Mouse (Mus musculus): ENCODE data around the gene Pcsk2. TPM values are rescaled to one million over a fixed set of nuclear protein-coding genes. Genes with fewer than 3 reads are reported as not detected.

Pcsk2 gene
- polyA plus RNA-seq, 1 experiment from 2014 or later = 11.4 TPM

DNA sequence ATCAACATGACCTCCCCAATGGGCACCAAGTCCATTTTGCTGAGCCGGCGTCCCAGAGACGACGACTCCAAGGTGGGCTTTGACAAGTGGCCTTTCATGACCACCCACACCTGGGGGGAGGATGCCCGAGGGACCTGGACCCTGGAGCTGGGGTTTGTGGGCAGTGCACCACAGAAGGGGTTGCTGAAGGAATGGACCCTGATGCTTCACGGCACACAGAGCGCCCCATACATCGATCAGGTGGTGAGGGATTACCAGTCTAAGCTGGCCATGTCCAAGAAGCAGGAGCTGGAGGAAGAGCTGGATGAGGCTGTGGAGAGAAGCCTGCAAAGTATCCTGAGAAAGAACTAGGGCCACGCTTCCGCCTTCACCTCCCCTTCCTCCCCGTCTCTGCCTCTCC, 267.5 kb downstream of the Pcsk2 start:
- no peaks in the 10 kb centered on the region for H3K27me3 ChIP-seq (replicated peaks; ENCODE audit: control insufficient read depth, insufficient read depth, low read length)
- H3K4me3 ChIP-seq (ENCODE audit: low read depth, low read length) = no peak overlapping the region
- no peaks in the 10 kb centered on the region for H3K9me3 ChIP-seq (replicated peaks; ENCODE audit: control insufficient read depth, low read length)
- no peak overlapping the region for H3K4me2 ChIP-seq (ENCODE audit: low read length)
- DNase-seq (ENCODE audit: low spot score) = no peak
- no peak overlapping the region for H3K9ac ChIP-seq (ENCODE audit: low read length)
- 92% methylated on average over 11 of the region's 11 CpGs for WGBS
- H3K4me1 ChIP-seq (ENCODE audit: control insufficient read depth, insufficient read depth, low read length) = no peaks in the 10 kb centered on the region
- no peak overlapping the region for H3K27ac ChIP-seq (ENCODE audit: low read depth, low read length)
- no peaks in the 10 kb centered on the region for H3K36me3 ChIP-seq (ENCODE audit: control insufficient read depth, insufficient read depth, low read length)
- no peak for ATAC-seq

DNA sequence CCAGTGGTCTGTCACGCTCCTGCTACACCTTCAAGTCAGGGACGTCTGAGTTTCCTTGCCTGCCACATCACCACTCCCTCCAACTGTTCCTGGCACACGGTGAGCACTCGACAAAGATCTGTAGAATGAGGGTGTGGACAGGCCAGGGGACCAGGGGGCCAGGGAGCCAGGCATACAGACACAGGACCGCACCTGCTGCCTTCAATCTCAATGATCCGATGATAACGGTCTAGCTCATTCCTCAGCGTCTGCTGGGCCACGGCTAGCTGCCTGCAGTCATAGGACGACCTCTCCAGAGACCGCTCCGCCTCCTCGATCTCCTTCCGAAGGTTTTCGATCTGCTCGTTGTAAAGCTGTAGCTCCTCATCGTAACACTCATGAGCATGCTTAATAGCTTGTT, 285.7 kb downstream of the Pcsk2 start:
- Histone ChIP-seq H3K4me1 (ENCODE audit: control insufficient read depth, insufficient read depth, low read length) (no peaks in the 10 kb centered on the region), H3K36me3 (ENCODE audit: control insufficient read depth, insufficient read depth, low read length) (no peaks in the 10 kb centered on the region), H3K9ac (ENCODE audit: low read length) (no peak overlapping the region), H3K9me3 (replicated peaks; ENCODE audit: control insufficient read depth, low read length) (no peaks in the 10 kb centered on the region), H3K4me2 (ENCODE audit: low read length) (no peak overlapping the region), H3K27me3 (replicated peaks; ENCODE audit: control insufficient read depth, insufficient read depth, low read length) (no peaks in the 10 kb centered on the region), H3K27ac (ENCODE audit: low read depth, low read length) (no peak overlapping the region), H3K4me3 (ENCODE audit: low read depth, low read length) (no peak overlapping the region)
- 80% methylated on average over 17 of the region's 17 CpGs for WGBS
- no peak for ATAC-seq
- no peak for DNase-seq (ENCODE audit: low spot score)

DNA sequence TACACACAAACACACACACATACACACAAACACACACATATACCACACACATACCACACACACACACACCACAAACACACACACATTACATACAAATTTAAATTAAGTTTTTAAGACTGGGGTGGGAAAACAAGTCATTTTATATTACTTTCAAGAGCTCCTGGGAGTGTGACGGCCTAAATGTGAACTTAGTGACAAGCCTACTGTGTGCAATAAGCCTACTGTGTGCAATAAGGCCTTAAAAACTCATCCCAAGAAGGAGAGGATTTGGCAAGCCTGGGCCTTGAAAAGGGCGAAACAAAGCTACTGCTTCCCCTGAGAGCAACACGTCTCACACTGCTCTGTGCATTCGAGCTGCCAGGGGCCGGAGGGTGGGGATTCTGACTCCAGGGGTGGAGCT, 286.8 kb downstream of the Pcsk2 start:
- H3K4me2 ChIP-seq (ENCODE audit: low read length) = no peak overlapping the region
- H3K4me1 ChIP-seq (ENCODE audit: control insufficient read depth, insufficient read depth, low read length) = no peaks in the 10 kb centered on the region
- no peak for ATAC-seq
- 79% methylated on average over 5 of the region's 5 CpGs for WGBS
- no peak for DNase-seq (ENCODE audit: low spot score)
- H3K27me3 ChIP-seq (replicated peaks; ENCODE audit: control insufficient read depth, insufficient read depth, low read length) = no peaks in the 10 kb centered on the region
- H3K9ac ChIP-seq (ENCODE audit: low read length) = no peak overlapping the region
- H3K36me3 ChIP-seq (ENCODE audit: control insufficient read depth, insufficient read depth, low read length) = no peaks in the 10 kb centered on the region
- H3K27ac ChIP-seq (ENCODE audit: low read depth, low read length) = no peak overlapping the region
- H3K4me3 ChIP-seq (ENCODE audit: low read depth, low read length) = no peak overlapping the region
- no peaks in the 10 kb centered on the region for H3K9me3 ChIP-seq (replicated peaks; ENCODE audit: control insufficient read depth, low read length)

DNA sequence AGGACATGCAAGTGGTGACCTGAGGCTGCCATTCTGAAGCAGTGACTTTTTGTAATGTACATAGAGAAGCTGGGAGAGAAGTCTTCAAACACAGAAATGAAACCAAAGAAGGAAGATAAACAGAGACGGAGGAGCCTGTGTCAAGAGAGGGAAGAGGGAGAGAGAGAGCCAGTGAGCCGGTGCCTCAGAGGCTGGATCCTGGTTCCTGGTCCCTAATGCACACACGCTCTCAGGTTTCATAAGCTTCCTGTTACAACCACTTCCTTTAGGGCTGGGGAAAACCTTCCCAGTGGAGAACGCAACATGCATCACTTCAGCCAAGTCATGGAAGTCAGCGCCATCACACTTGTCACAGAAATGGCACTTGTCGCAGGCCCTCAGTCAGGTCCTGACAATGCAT, 288.1 kb downstream of the Pcsk2 start:
- H3K27me3 ChIP-seq (replicated peaks; ENCODE audit: control insufficient read depth, insufficient read depth, low read length) = no peaks in the 10 kb centered on the region
- H3K4me2 ChIP-seq (ENCODE audit: low read length) = no peak overlapping the region
- H3K9ac ChIP-seq (ENCODE audit: low read length) = no peak overlapping the region
- no peak overlapping the region for H3K4me3 ChIP-seq (ENCODE audit: low read depth, low read length)
- H3K4me1 ChIP-seq (ENCODE audit: control insufficient read depth, insufficient read depth, low read length) = no peaks in the 10 kb centered on the region
- 89% methylated on average over 6 of the region's 6 CpGs for WGBS
- H3K27ac ChIP-seq (ENCODE audit: low read depth, low read length) = no peak overlapping the region
- no peak for DNase-seq (ENCODE audit: low spot score)
- no peak for ATAC-seq
- no peaks in the 10 kb centered on the region for H3K36me3 ChIP-seq (ENCODE audit: control insufficient read depth, insufficient read depth, low read length)
- no peaks in the 10 kb centered on the region for H3K9me3 ChIP-seq (replicated peaks; ENCODE audit: control insufficient read depth, low read length)

DNA sequence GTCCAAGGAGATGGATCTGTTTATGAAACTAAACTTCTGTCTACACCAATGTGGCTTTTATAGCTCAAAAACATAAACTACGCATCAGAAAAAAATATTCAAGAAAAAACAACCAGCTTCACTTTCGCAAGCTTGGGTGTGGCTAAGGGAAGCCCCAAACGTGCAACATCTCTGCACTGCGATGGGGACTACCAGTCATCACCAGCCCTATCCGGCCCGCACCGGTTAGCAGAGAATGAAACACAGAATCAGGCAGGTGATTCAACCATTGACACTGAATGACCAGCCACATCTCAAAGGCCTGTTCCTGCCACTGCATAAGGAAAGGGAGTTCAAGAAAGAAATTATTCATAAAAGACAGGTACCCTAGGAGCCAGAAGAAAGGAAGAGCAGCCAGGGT, 289.9 kb downstream of the Pcsk2 start:
- Histone ChIP-seq H3K9ac (ENCODE audit: low read length) (no peak overlapping the region), H3K36me3 (ENCODE audit: control insufficient read depth, insufficient read depth, low read length) (no peaks in the 10 kb centered on the region), H3K27me3 (replicated peaks; ENCODE audit: control insufficient read depth, insufficient read depth, low read length) (no peaks in the 10 kb centered on the region), H3K27ac (ENCODE audit: low read depth, low read length) (no peak overlapping the region), H3K9me3 (replicated peaks; ENCODE audit: control insufficient read depth, low read length) (no peaks in the 10 kb centered on the region), H3K4me2 (ENCODE audit: low read length) (no peak overlapping the region), H3K4me1 (ENCODE audit: control insufficient read depth, insufficient read depth, low read length) (no peaks in the 10 kb centered on the region), H3K4me3 (ENCODE audit: low read depth, low read length) (no peak overlapping the region)
- DNase-seq (ENCODE audit: low spot score) (no peak), ATAC-seq (no peak)
- 85% methylated on average over 7 of the region's 7 CpGs for WGBS

DNA sequence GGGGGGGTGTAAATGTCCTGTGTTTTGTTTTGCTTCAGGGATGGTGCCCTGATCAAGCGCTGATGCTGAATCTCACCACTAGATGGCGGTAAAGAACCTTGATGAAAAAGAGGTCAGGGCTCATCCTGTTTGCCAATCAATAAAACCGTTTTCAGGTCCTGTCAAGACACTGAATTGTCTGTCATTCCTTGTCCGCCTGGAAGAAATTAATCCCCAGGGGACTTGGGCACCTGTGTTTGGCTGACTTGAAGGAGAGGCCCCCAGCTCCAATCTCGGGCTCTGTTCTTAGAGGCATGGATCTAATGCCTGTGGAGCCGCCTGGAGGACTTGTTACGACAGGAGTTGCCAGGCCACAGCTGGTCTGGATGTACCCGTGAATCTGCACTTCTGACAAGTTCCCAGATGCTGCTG, 291.3 kb downstream of the Pcsk2 start:
- 4% methylated on average over 8 of the region's 8 CpGs for WGBS
- DNase-seq (ENCODE audit: low spot score) (peak; percentile 90), ATAC-seq (peak; percentile 82)
- H3K9ac ChIP-seq (ENCODE audit: low read length) = peak overlapping the region; percentile 44
- H3K27ac ChIP-seq (ENCODE audit: low read depth, low read length) = no peak overlapping the region
- H3K4me2 ChIP-seq (ENCODE audit: low read length) = peak overlapping the region; percentile 42
- no peaks in the 10 kb centered on the region for H3K9me3 ChIP-seq (replicated peaks; ENCODE audit: control insufficient read depth, low read length)
- H3K36me3 ChIP-seq (ENCODE audit: control insufficient read depth, insufficient read depth, low read length) = no peaks in the 10 kb centered on the region
- H3K27me3 ChIP-seq (replicated peaks; ENCODE audit: control insufficient read depth, insufficient read depth, low read length) = no peaks in the 10 kb centered on the region
- H3K4me3 ChIP-seq (ENCODE audit: low read depth, low read length) = 0 out of 2 replicates have a peak overlapping the region, but pooled peaks have one; percentile 11
- no peaks in the 10 kb centered on the region for H3K4me1 ChIP-seq (ENCODE audit: control insufficient read depth, insufficient read depth, low read length)

DNA sequence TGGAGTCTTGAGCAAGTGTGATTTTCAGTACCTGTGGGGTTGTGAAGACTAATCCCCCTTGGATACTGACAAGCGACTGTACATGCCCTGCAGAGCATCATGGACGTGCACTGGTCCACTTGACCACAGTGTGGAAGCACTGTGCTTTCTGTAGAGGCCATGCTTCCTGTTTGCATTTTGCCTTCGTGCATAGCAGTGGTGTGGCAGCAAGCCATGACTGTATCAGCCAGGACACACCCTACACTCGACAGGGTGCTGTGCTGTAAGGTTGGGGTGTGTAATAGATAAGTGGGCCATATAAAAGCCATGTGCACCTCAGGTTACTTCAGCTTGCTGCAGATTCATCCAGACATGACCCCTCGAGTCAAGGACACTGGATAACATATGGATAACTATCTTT, 292.7 kb downstream of the Pcsk2 start:
- no peak for DNase-seq (ENCODE audit: low spot score)
- 79% methylated on average over 5 of the region's 5 CpGs for WGBS

DNA sequence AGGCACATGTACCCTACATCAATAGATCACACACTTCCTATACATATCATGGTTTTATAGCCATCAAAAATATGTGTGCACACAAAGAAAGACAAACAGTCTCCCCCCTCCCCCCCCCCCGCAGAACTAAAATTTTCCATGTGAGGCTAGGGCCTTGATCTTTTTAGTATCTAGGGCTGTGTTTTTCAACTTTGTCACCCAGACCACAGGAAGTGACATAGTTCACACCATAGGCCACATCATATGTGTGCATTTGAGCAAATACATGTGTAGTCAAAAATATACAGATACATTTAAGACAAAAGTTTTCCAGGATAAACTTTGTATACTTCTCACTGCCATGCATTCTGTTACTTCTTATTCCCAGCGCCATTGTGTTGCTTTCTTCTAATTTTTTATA, 293.5 kb downstream of the Pcsk2 start:
- Histone ChIP-seq H3K4me1 (ENCODE audit: control insufficient read depth, insufficient read depth, low read length) (no peaks in the 10 kb centered on the region), H3K9me3 (replicated peaks; ENCODE audit: control insufficient read depth, low read length) (no peaks in the 10 kb centered on the region), H3K27ac (ENCODE audit: low read depth, low read length) (no peak overlapping the region), H3K4me2 (ENCODE audit: low read length) (no peak overlapping the region), H3K4me3 (ENCODE audit: low read depth, low read length) (no peak overlapping the region), H3K27me3 (replicated peaks; ENCODE audit: control insufficient read depth, insufficient read depth, low read length) (no peaks in the 10 kb centered on the region), H3K36me3 (ENCODE audit: control insufficient read depth, insufficient read depth, low read length) (no peaks in the 10 kb centered on the region), H3K9ac (ENCODE audit: low read length) (no peak overlapping the region)
- DNase-seq (ENCODE audit: low spot score) (no peak), ATAC-seq (no peak)
- WGBS = 87% methylated on average over 2 of the region's 2 CpGs

More for the DNA sequence above, 292.7 kb downstream of the Pcsk2 start:
- no peak for ATAC-seq
- Histone ChIP-seq H3K36me3 (ENCODE audit: control insufficient read depth, insufficient read depth, low read length) (no peaks in the 10 kb centered on the region), H3K4me2 (ENCODE audit: low read length) (no peak overlapping the region), H3K27me3 (replicated peaks; ENCODE audit: control insufficient read depth, insufficient read depth, low read length) (no peaks in the 10 kb centered on the region), H3K4me1 (ENCODE audit: control insufficient read depth, insufficient read depth, low read length) (no peaks in the 10 kb centered on the region), H3K9me3 (replicated peaks; ENCODE audit: control insufficient read depth, low read length) (no peaks in the 10 kb centered on the region), H3K9ac (ENCODE audit: low read length) (no peak overlapping the region), H3K4me3 (ENCODE audit: low read depth, low read length) (no peak overlapping the region), H3K27ac (ENCODE audit: low read depth, low read length) (no peak overlapping the region)

DNA sequence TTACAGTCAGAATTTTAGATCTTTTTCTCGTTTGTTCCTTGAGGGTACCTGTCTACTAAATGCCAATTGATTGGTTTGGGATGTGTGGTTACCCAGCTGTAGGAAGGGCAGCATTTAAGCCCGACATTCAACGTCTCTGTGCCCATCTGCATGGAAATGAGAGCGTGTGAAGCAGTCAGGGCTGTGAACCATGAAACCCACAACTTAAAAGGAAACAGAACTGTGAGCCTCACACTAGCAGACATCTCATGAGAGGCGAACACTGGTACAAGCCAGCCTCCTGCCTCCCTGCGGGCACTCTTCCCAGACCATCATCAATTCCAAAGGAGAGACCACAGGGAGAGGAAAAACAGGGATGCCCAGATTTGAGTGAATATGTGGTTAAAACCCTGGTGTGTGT, 294.9 kb downstream of the Pcsk2 start:
- Histone ChIP-seq H3K9me3 (replicated peaks; ENCODE audit: control insufficient read depth, low read length) (no peaks in the 10 kb centered on the region), H3K27me3 (replicated peaks; ENCODE audit: control insufficient read depth, insufficient read depth, low read length) (no peaks in the 10 kb centered on the region), H3K4me3 (ENCODE audit: low read depth, low read length) (no peak overlapping the region), H3K4me2 (ENCODE audit: low read length) (no peak overlapping the region), H3K4me1 (ENCODE audit: control insufficient read depth, insufficient read depth, low read length) (no peaks in the 10 kb centered on the region), H3K36me3 (ENCODE audit: control insufficient read depth, insufficient read depth, low read length) (no peaks in the 10 kb centered on the region), H3K27ac (ENCODE audit: low read depth, low read length) (no peak overlapping the region), H3K9ac (ENCODE audit: low read length) (no peak overlapping the region)
- 82% methylated on average over 6 of the region's 6 CpGs for WGBS
- no peak for DNase-seq (ENCODE audit: low spot score)
- no peak for ATAC-seq
